Mouse (Mus musculus) urinary bladder, adult 18-20 months (tissue): Measurements from ENCODE around the gene Dnajc10.
A peak's percentile ranks its signal among the peaks of the same experiment; 100 is the strongest.

Source experiments
- DNase-seq, 2 experiments: peaks; one replicate each; pipeline ENCODE4 v3.0.0; 2022; ENCODE audit warnings: low spot score in 2 of 2, mixed read lengths in 2 of 2

Gene Dnajc10

GRCm38 (mm10) chr2:80340537-80340936 lies 25.3 kb downstream of the Dnajc10 start:
- no peak for DNase-seq

- DNase-seq: no peak
Observed at GRCm38 (mm10) chr2:80354531-80354930, 39.3 kb downstream of the Dnajc10 start.

- DNase-seq: no peak
Observed at GRCm38 (mm10) chr2:80356656-80357231, 41.5 kb downstream of the Dnajc10 start.

- DNase-seq: no peak
Observed at GRCm38 (mm10) chr2:80371458-80371857, 56.2 kb downstream of the Dnajc10 start.

GRCm38 (mm10) chr2:80374892-80375291 lies 59.6 kb downstream of the Dnajc10 start:
- no peak for DNase-seq

GRCm38 (mm10) chr2:80379848-80380247 lies 64.6 kb downstream of the Dnajc10 start:
- DNase-seq: no peak

GRCm38 (mm10) chr2:80384447-80384846 lies 69.2 kb downstream of the Dnajc10 start:
- peak in 1 of 2 experiments; percentile 1 for DNase-seq

- DNase-seq: no peak
Observed at GRCm38 (mm10) chr2:80386255-80386654, 71.0 kb downstream of the Dnajc10 start.

- DNase-seq: no peak
Observed at GRCm38 (mm10) chr2:80387668-80388067, 72.4 kb downstream of the Dnajc10 start.

- DNase-seq: no peak
Observed at GRCm38 (mm10) chr2:80388341-80388740, 73.1 kb downstream of the Dnajc10 start.

- no peak for DNase-seq
Observed at GRCm38 (mm10) chr2:80396057-80396456, 80.8 kb downstream of the Dnajc10 start.

- no peak for DNase-seq
Observed at GRCm38 (mm10) chr2:80396864-80397263, 81.6 kb downstream of the Dnajc10 start.

- no peak for DNase-seq
Observed at GRCm38 (mm10) chr2:80398595-80399099, 83.4 kb downstream of the Dnajc10 start.
